Mouse (Mus musculus) CH12.LX (cell line): ENCODE data around the gene Rps6ka5. TPM values are rescaled to one million over a fixed set of nuclear protein-coding genes. Genes with fewer than 3 reads are reported as not detected.
A peak's percentile ranks its signal among the peaks of the same experiment; 100 is the strongest.

Experiments used
- DNase-seq: peaks from one replicate; pipeline ENCODE4 v3.0.0-alpha.2; 2013; ENCODE audit errors: extremely low read depth
- H3K27ac ChIP-seq: 2 replicates; pipeline ENCODE4 v1.5.1; 2012; ENCODE audit warnings: low read depth, mild to moderate bottlenecking, control low read depth, moderate library complexity; ENCODE audit not compliant: insufficient read depth
- H3K27me3 ChIP-seq: replicated peaks from 2 replicates; pipeline ENCODE3; 2012; ENCODE audit warnings: inconsistent platforms
- H3K36me3 ChIP-seq, 2 experiments: replicated peaks in 1 of 2; 2 replicates each; pipeline versions ENCODE3 to v1.6.1; 2012; ENCODE audit warnings: inconsistent platforms in 1 of 2, low read length in 1 of 2, mild to moderate bottlenecking in 1 of 2, mixed read lengths in 1 of 2, moderate library complexity in 1 of 2; ENCODE audit not compliant: control insufficient read depth in 1 of 2, insufficient read depth in 1 of 2
- H3K4me1 ChIP-seq, 2 experiments: 2 replicates each; pipeline ENCODE4 v1.6.1; 2012; ENCODE audit warnings: inconsistent platforms in 1 of 2, moderate library complexity in 1 of 2; ENCODE audit not compliant: insufficient read depth in 2 of 2, control insufficient read depth in 1 of 2
- H3K4me2 ChIP-seq: 2 replicates; pipeline ENCODE4 v1.6.1; 2012; ENCODE audit warnings: low read depth, mild to moderate bottlenecking, control low read depth; ENCODE audit not compliant: poor library complexity, insufficient read depth, severe bottlenecking
- H3K4me3 ChIP-seq, 3 experiments: fragments of 150-350 bp in 1 of 3; sonication (generic) in 1 of 3; replicated peaks in 1 of 3; 2 replicates each; pipeline versions ENCODE3 to v1.5.1; 2011 to 2012; ENCODE audit warnings: low read depth in 2 of 3, low read length in 2 of 3, mild to moderate bottlenecking in 2 of 3, moderate library complexity in 2 of 3, control low read depth in 1 of 3, improper control_type of control experiment in 1 of 3, inconsistent platforms in 1 of 3, mixed read lengths in 1 of 3; ENCODE audit not compliant: poor library complexity in 1 of 3
- H3K79me2 ChIP-seq: replicated peaks from 2 replicates; pipeline ENCODE4 v1.6.1; 2012; ENCODE audit warnings: mild to moderate bottlenecking, moderate library complexity; ENCODE audit not compliant: control insufficient read depth, poor library complexity, insufficient read depth, severe bottlenecking; ENCODE audit errors: extremely low read depth
- H3K9ac ChIP-seq: 2 replicates; pipeline ENCODE4 v1.6.1; 2012; ENCODE audit warnings: low read depth, mild to moderate bottlenecking, control low read depth, moderate library complexity; ENCODE audit not compliant: insufficient read depth
- H3K9me3 ChIP-seq: replicated peaks from 2 replicates; pipeline ENCODE3; 2012; ENCODE audit warnings: low read length, inconsistent platforms, mixed read lengths
- BHLHE40 ChIP-seq: IDR thresholded peaks from 2 replicates; pipeline ENCODE4 v1.6.1; 2011; ENCODE audit warnings: mild to moderate bottlenecking, low read depth, low read length, improper control_type of control experiment
- CHD1 ChIP-seq: IDR thresholded peaks from 2 replicates; pipeline ENCODE4 v1.6.1; 2012; ENCODE audit warnings: low read depth, low read length, improper control_type of control experiment, inconsistent platforms
- CTCF ChIP-seq, 2 experiments: IDR thresholded peaks in 1 of 2; conservative IDR thresholded peaks in 1 of 2; 2 replicates each; pipeline ENCODE4 v1.5.1; 2011 to 2012; ENCODE audit warnings: low read depth in 2 of 2, low read length in 2 of 2, improper control_type of control experiment in 1 of 2, inconsistent platforms in 1 of 2, mild to moderate bottlenecking in 1 of 2, moderate library complexity in 1 of 2
- E2F4 ChIP-seq: IDR thresholded peaks from 2 replicates; pipeline ENCODE4 v1.6.1; 2011; ENCODE audit warnings: low read depth, low read length, improper control_type of control experiment; ENCODE audit not compliant: insufficient replicate concordance
- EP300 ChIP-seq: IDR thresholded peaks from 2 replicates; pipeline ENCODE4 v1.6.1; 2011; ENCODE audit warnings: low read length, improper control_type of control experiment
- ETS1 ChIP-seq: conservative IDR thresholded peaks from 2 replicates; pipeline ENCODE4 v1.6.1; 2012; ENCODE audit warnings: low read depth, mild to moderate bottlenecking, inconsistent platforms, low read length, improper control_type of control experiment, moderate library complexity
- GABPA ChIP-seq: IDR thresholded peaks from 2 replicates; pipeline ENCODE4 v1.6.1; 2012; ENCODE audit warnings: low read depth, low read length, improper control_type of control experiment, inconsistent platforms; ENCODE audit not compliant: insufficient replicate concordance
- IRF4 ChIP-seq: IDR thresholded peaks from 2 replicates; pipeline ENCODE4 v1.6.1; 2014; ENCODE audit warnings: low read depth, mild to moderate bottlenecking, inconsistent platforms, low read length, improper control_type of control experiment
- JUN ChIP-seq: IDR thresholded peaks from 2 replicates; pipeline ENCODE4 v1.6.1; 2011; ENCODE audit warnings: low read depth, mild to moderate bottlenecking, low read length, improper control_type of control experiment, moderate library complexity; ENCODE audit not compliant: insufficient read depth
- JUND ChIP-seq: conservative IDR thresholded peaks from 2 replicates; pipeline ENCODE4 v1.6.1; 2011; ENCODE audit warnings: low read depth, low read length, improper control_type of control experiment
- KAT2A ChIP-seq: IDR thresholded peaks from 2 replicates; pipeline ENCODE4 v1.6.1; 2012; ENCODE audit warnings: low read length, improper control_type of control experiment, inconsistent platforms; ENCODE audit not compliant: insufficient replicate concordance
- MAFK ChIP-seq: IDR thresholded peaks from 2 replicates; pipeline ENCODE4 v1.6.1; 2011; ENCODE audit warnings: low read length, improper control_type of control experiment; ENCODE audit not compliant: insufficient replicate concordance
- MEF2A ChIP-seq: IDR thresholded peaks from 2 replicates; pipeline ENCODE4 v1.6.1; 2014; ENCODE audit warnings: low read depth, mild to moderate bottlenecking, inconsistent platforms, low read length, improper control_type of control experiment, borderline replicate concordance
- MXI1 ChIP-seq: IDR thresholded peaks from 2 replicates; pipeline ENCODE4 v1.6.1; 2011; ENCODE audit warnings: mild to moderate bottlenecking, low read depth, low read length, improper control_type of control experiment
- NELFE ChIP-seq: IDR thresholded peaks from 2 replicates; pipeline ENCODE4 v1.6.1; 2011; ENCODE audit warnings: low read depth, low read length, improper control_type of control experiment
- NRF1 ChIP-seq: IDR thresholded peaks from 2 replicates; pipeline ENCODE4 v1.6.1; 2014; ENCODE audit warnings: low read depth, mild to moderate bottlenecking, inconsistent platforms, low read length, improper control_type of control experiment, moderate library complexity
- PAX5 ChIP-seq: IDR thresholded peaks from 2 replicates; pipeline ENCODE4 v1.6.1; 2012; ENCODE audit warnings: low read length, inconsistent platforms, mixed read lengths
- RCOR1 ChIP-seq: conservative IDR thresholded peaks from 2 replicates; pipeline ENCODE4 v1.6.1; 2012; ENCODE audit warnings: low read depth, mild to moderate bottlenecking, inconsistent platforms, low read length, improper control_type of control experiment
- SIN3A ChIP-seq: IDR thresholded peaks from 2 replicates; pipeline ENCODE4 v1.6.1; 2012; ENCODE audit warnings: low read length, improper control_type of control experiment, inconsistent platforms
- TCF12 ChIP-seq: IDR thresholded peaks from 2 replicates; pipeline ENCODE4 v1.6.1; 2014; ENCODE audit warnings: low read depth, mild to moderate bottlenecking, inconsistent platforms, low read length, improper control_type of control experiment
- ZKSCAN1 ChIP-seq: IDR thresholded peaks from 2 replicates; pipeline ENCODE4 v1.6.1; 2012; ENCODE audit warnings: low read depth, inconsistent platforms, low read length, improper control_type of control experiment, borderline replicate concordance
- dilution Hi-C: fragments of 300-500 bp; cut with MboI; formaldehyde crosslinking; loops from 2 replicates; pipeline ENCODE4 v1.14.3; 2020; ENCODE audit warnings: low sequenced_read_pairs; ENCODE audit not compliant: extremely low pct_unique_long_range_greater_than_20kb, extremely low pct_ligation_motif_present
- in situ Hi-C: fragments of 300-500 bp; cut with MboI; formaldehyde crosslinking; loops from 3 replicates; pipeline ENCODE4 v1.14.3; 2019; ENCODE audit warnings: low sequenced_read_pairs, low pct_ligation_motif_present, low pct_unique_long_range_greater_than_20kb, mixed read lengths
- polyA plus RNA-seq: library from polyadenylated mRNA; unstranded; fragments of >175 nt; gene quantifications from 2 replicates; pipeline ENCODE4 v1.2.1, GENCODE M21; 2012; ENCODE audit warnings: low read depth; ENCODE audit not compliant: insufficient read length
- total RNA-seq, 2 experiments: library from RNA; depleted of rRNA; stranded (reverse); fragments of 300-350 nt in 1 of 2; fragments of >200 nt in 1 of 2; gene quantifications; 2 replicates each; pipeline ENCODE4 v1.2.3; 2012 to 2014

The Rps6ka5 gene
- total and polyA plus RNA-seq, 3 experiments: 2.9 to 6.2 (median 4.8) TPM

- TF ChIP-seq BHLHE40: 0 out of 2 replicates have a peak, but pooled peaks have one; percentile 25
- no peak for TF ChIP-seq MXI1
- no peak for TF ChIP-seq TCF12
- no peak for TF ChIP-seq PAX5
- TF ChIP-seq E2F4: no peak
- TF ChIP-seq, all 38 proteins: peak for 7
Measured at GRCm38 (mm10) chr12:100740313-100740712, 13.5 kb upstream of the Rps6ka5 start (continued).

GRCm38 (mm10) chr12:100739011-100739570 is 12.3 kb upstream of the Rps6ka5 start:
- no peaks in the 10 kb centered on the region for H3K79me2 ChIP-seq
- H3K9ac ChIP-seq: no peak overlapping the region
- no peak for DNase-seq
- H3K4me1 ChIP-seq: peaks cover 4 to 22% of the 10 kb centered on the region in 2 experiments; a peak in 3 of 4 replicates
- no peak overlapping the region for H3K4me2 ChIP-seq
- no peaks in the 10 kb centered on the region for H3K27me3 ChIP-seq
- no peak overlapping the region for H3K4me3 ChIP-seq
- dilution Hi-C loops (no loop called here), in situ Hi-C loops (no loop called here)
- no peaks in the 10 kb centered on the region for H3K36me3 ChIP-seq
- H3K9me3 ChIP-seq: peaks cover 5% of the 10 kb centered on the region
- no peak for TF ChIP-seq EP300
- TF ChIP-seq KAT2A: no peak
- TF ChIP-seq MXI1: no peak
- no peak for TF ChIP-seq TCF12
- no peak for TF ChIP-seq SIN3A
- no peak for TF ChIP-seq MAFK
- no peak for TF ChIP-seq CTCF (conservative IDR thresholded peaks at IDR 0.05 in 1 of 2, IDR thresholded peaks at IDR 0.05 in 1 of 2; ENCODE audit: low read depth in 2 of 2, low read length in 2 of 2)
- no peak for TF ChIP-seq NRF1
- no peak for TF ChIP-seq E2F4
- no peak for TF ChIP-seq NELFE
- TF ChIP-seq CHD1: no peak
- TF ChIP-seq IRF4: no peak
- TF ChIP-seq JUN: no peak
- H3K27ac ChIP-seq: no peak overlapping the region

- dilution Hi-C loops: no loop called here
- H3K4me1 ChIP-seq: peaks cover 4 to 22% of the 10 kb centered on the region in 2 experiments; a peak in 3 of 4 replicates
- H3K9me3 ChIP-seq: peaks cover 5% of the 10 kb centered on the region
- H3K36me3 ChIP-seq: no peaks in the 10 kb centered on the region
- H3K4me2 ChIP-seq: no peak overlapping the region
- no peak overlapping the region for H3K9ac ChIP-seq
- no peak overlapping the region for H3K4me3 ChIP-seq
- no peak overlapping the region for H3K27ac ChIP-seq
- TF ChIP-seq MAFK (no peak), GABPA (no peak), MEF2A (no peak), SIN3A (no peak), ETS1 (no peak), JUND (no peak), RCOR1 (no peak), ZKSCAN1 (no peak)
- in situ Hi-C loops: no loop called here
- no peaks in the 10 kb centered on the region for H3K79me2 ChIP-seq
- no peak for DNase-seq
- H3K27me3 ChIP-seq: no peaks in the 10 kb centered on the region
Measured at GRCm38 (mm10) chr12:100738498-100738897, 11.7 kb upstream of the Rps6ka5 start.
